Mouse (Mus musculus) hindbrain, embryonic 12.5 days (tissue): ENCODE data around the gene Srebf2. TPM values are rescaled to one million over a fixed set of nuclear protein-coding genes. Genes with fewer than 3 reads are reported as not detected.
A peak's percentile ranks its signal among the peaks of the same experiment; 100 is the strongest.

Experiments
- ATAC-seq: fragments of 200-750 bp; cut with Nextera tagmentation; 2 replicates; pipeline ENCODE4 v1.8.0; 2017; ENCODE audit warnings: moderate TSS enrichment; ENCODE audit not compliant: low FRiP score
- H3K27ac ChIP-seq: fragments of 300-500 bp; sonication (generic); 2 replicates; pipeline ENCODE4 v1.5.1; 2016; ENCODE audit warnings: mild to moderate bottlenecking
- H3K27me3 ChIP-seq: fragments of 300-500 bp; sonication (generic); 2 replicates; pipeline ENCODE4 v1.6.1; 2016; ENCODE audit warnings: mild to moderate bottlenecking
- H3K36me3 ChIP-seq: fragments of 300-500 bp; sonication (generic); 2 replicates; pipeline ENCODE4 v1.6.1; 2016; ENCODE audit warnings: mild to moderate bottlenecking
- H3K4me1 ChIP-seq: fragments of 300-500 bp; sonication (generic); 2 replicates; pipeline ENCODE4 v1.6.1; 2016
- H3K4me2 ChIP-seq: fragments of 300-500 bp; sonication (generic); replicated peaks from 2 replicates; pipeline ENCODE4 v1.6.1; 2016; ENCODE audit warnings: mild to moderate bottlenecking
- H3K4me3 ChIP-seq: fragments of 300-500 bp; sonication (generic); 2 replicates; pipeline ENCODE4 v1.5.1; 2016; ENCODE audit warnings: mild to moderate bottlenecking
- H3K9ac ChIP-seq: fragments of 300-500 bp; sonication (generic); 2 replicates; pipeline ENCODE4 v1.6.1; 2016; ENCODE audit warnings: mild to moderate bottlenecking, moderate library complexity
- H3K9me3 ChIP-seq: fragments of 300-500 bp; sonication (generic); replicated peaks from 2 replicates; pipeline ENCODE4 v1.6.1; 2016; ENCODE audit warnings: mild to moderate bottlenecking
- WGBS: fragments of 180-500 bp; shearing (Covaris S2); methylation state at CpG from one replicate; pipeline ENCODE4 v1.1.7; 2016; 5-methylcytosine and 5-hydroxymethylcytosine counted together
- microRNA counts: library from miRNA; unstranded; fragments of <30 nt; microRNA quantifications from one replicate; lab custom pipeline; 2017
- microRNA-seq: library from miRNA; unstranded; fragments of <30 nt; microRNA quantifications from one replicate; pipeline ENCODE4, GENCODE M21; 2017
- polyA plus RNA-seq: library from polyadenylated mRNA; unstranded; fragments of >200 nt; fragmentation: Nextera tagmentation; extraction: Ambion mirVana; gene quantifications from 2 replicates; pipeline ENCODE4 v1.2.1, GENCODE M21; 2016

The Srebf2 gene
- polyA plus RNA-seq, 1 experiment from 2014 or later: 230 TPM

GRCm38 (mm10) chr15:82247131-82247776 is 100.3 kb downstream of the Srebf2 start:
- ATAC-seq: no peak
- Histone ChIP-seq H3K4me2 (no peak overlapping the region), H3K27ac (no peak overlapping the region), H3K4me1 (peaks cover 6% of the 10 kb centered on the region), H3K27me3 (no peaks in the 10 kb centered on the region), H3K9me3 (no peaks in the 10 kb centered on the region), H3K4me3 (no peak overlapping the region), H3K9ac (no peak overlapping the region), H3K36me3 (no peaks in the 10 kb centered on the region)
- 84% methylated on average over 3 of the region's 3 CpGs for WGBS

GRCm38 (mm10) chr15:82251579-82251978 is 104.6 kb downstream of the Srebf2 start:
- ATAC-seq: no peak
- Histone ChIP-seq H3K36me3 (no peaks in the 10 kb centered on the region), H3K9me3 (no peaks in the 10 kb centered on the region), H3K4me2 (no peak overlapping the region), H3K4me3 (no peak overlapping the region), H3K27me3 (no peaks in the 10 kb centered on the region), H3K9ac (no peak overlapping the region), H3K27ac (no peak overlapping the region), H3K4me1 (peaks cover 17% of the 10 kb centered on the region)
- over 99% methylated on average over 3 of the region's 3 CpGs for WGBS

GRCm38 (mm10) chr15:82252097-82252496 is 105.1 kb downstream of the Srebf2 start, which contains the start of gene 1500009C09Rik:
TSS of gene 1500009C09Rik (plus strand) at chr15:82252397.
- H3K9me3 ChIP-seq: no peaks in the 10 kb centered on the region
- H3K4me3 ChIP-seq: no peak within 1 kb of the TSS
- 89% methylated on average over 6 of the region's 6 CpGs for WGBS
- H3K4me1 ChIP-seq: peaks cover 22% of the 10 kb centered on the region
- no peak for ATAC-seq
- no peak within 1 kb of the TSS for H3K9ac ChIP-seq
- no peaks in the 10 kb centered on the region for H3K27me3 ChIP-seq
- H3K36me3 ChIP-seq: no peaks in the 10 kb centered on the region
- no peak within 1 kb of the TSS for H3K4me2 ChIP-seq
- H3K27ac ChIP-seq: no peak within 1 kb of the TSS

MicroRNA genes within 50 kb of the gene (microRNA counts, 519-probe panel; counts per million panel counts)
- 3,169 counts per million, percentile 71 among the panel's probes with 10 or more counts for microRNA mmu-miR-33 (lab: Ali Mortazavi, UCI)

Small RNA genes within 50 kb of the gene (microRNA-seq; reads per million reads assigned to microRNA genes)
- gene Mir33: 93.8 reads per million, percentile 44 among the genes with 10 or more reads in this experiment

Other genes with a start within 250 kb of the Srebf2 start
- gene Polr3h, start 220.9 kb upstream of the Srebf2 start, polyA plus RNA-seq: 58.0 and 58.4 TPM in 2 replicates
- gene Csdc2, start 210.4 kb upstream of the Srebf2 start, polyA plus RNA-seq: 48.0 and 57.1 TPM in 2 replicates
- gene Pmm1, start 186.3 kb upstream of the Srebf2 start, polyA plus RNA-seq: 30.7 and 32.3 TPM in 2 replicates
- gene 1700029P11Rik, start 166.6 kb upstream of the Srebf2 start, polyA plus RNA-seq: not detected in 2 replicates
- gene Xrcc6, start 159.3 kb upstream of the Srebf2 start, polyA plus RNA-seq: 58.4 and 62.3 TPM in 2 replicates
- 41.4 and 42.3 TPM in 2 replicates for gene Desi1, start 113.3 kb upstream of the Srebf2 start, polyA plus RNA-seq
- gene Snu13, start 99.6 kb upstream of the Srebf2 start, polyA plus RNA-seq: 169 and 192 TPM in 2 replicates
- gene 4930407I10Rik, start 88.0 kb upstream of the Srebf2 start, polyA plus RNA-seq: not detected in 2 replicates
- 0.14 TPM in 1 of 2 replicates, not detected in the other for gene Mei1, start 77.2 kb upstream of the Srebf2 start, polyA plus RNA-seq
- gene Ccdc134, start 19.3 kb upstream of the Srebf2 start, polyA plus RNA-seq: 17.0 and 17.1 TPM in 2 replicates
- 1.6 and 1.7 TPM in 2 replicates for gene Shisa8, start 65.6 kb downstream of the Srebf2 start, polyA plus RNA-seq
- 0.18 and 0.34 TPM in 2 replicates for gene Tnfrsf13c, start 77.2 kb downstream of the Srebf2 start, polyA plus RNA-seq
- gene Cenpm, start 97.6 kb downstream of the Srebf2 start, polyA plus RNA-seq: 51.1 and 51.4 TPM in 2 replicates
- gene 1500009C09Rik, start 105.2 kb downstream of the Srebf2 start, polyA plus RNA-seq: 1.3 and 1.6 TPM in 2 replicates
- gene Sept3, start 127.7 kb downstream of the Srebf2 start, polyA plus RNA-seq: 234 and 254 TPM in 2 replicates
- not detected in 2 replicates for gene Wbp2nl, start 151.8 kb downstream of the Srebf2 start, polyA plus RNA-seq
- 26.7 and 29.7 TPM in 2 replicates for gene Naga, start 191.7 kb downstream of the Srebf2 start, polyA plus RNA-seq
- 5.3 and 6.2 TPM in 2 replicates for gene Pheta2, start 191.8 kb downstream of the Srebf2 start, polyA plus RNA-seq
- 250 and 259 TPM in 2 replicates for gene Smdt1, start 191.8 kb downstream of the Srebf2 start, polyA plus RNA-seq
- gene Ndufa6, start 207.1 kb downstream of the Srebf2 start, polyA plus RNA-seq: 266 and 295 TPM in 2 replicates
- gene Cyp2d22, start 233.1 kb downstream of the Srebf2 start, polyA plus RNA-seq: 4.0 and 4.8 TPM in 2 replicates
- not detected in 2 replicates for gene Cyp2d11, start 246.8 kb downstream of the Srebf2 start, polyA plus RNA-seq